Mouse (Mus musculus): ENCODE data around the gene D230025D16Rik.

DNA sequence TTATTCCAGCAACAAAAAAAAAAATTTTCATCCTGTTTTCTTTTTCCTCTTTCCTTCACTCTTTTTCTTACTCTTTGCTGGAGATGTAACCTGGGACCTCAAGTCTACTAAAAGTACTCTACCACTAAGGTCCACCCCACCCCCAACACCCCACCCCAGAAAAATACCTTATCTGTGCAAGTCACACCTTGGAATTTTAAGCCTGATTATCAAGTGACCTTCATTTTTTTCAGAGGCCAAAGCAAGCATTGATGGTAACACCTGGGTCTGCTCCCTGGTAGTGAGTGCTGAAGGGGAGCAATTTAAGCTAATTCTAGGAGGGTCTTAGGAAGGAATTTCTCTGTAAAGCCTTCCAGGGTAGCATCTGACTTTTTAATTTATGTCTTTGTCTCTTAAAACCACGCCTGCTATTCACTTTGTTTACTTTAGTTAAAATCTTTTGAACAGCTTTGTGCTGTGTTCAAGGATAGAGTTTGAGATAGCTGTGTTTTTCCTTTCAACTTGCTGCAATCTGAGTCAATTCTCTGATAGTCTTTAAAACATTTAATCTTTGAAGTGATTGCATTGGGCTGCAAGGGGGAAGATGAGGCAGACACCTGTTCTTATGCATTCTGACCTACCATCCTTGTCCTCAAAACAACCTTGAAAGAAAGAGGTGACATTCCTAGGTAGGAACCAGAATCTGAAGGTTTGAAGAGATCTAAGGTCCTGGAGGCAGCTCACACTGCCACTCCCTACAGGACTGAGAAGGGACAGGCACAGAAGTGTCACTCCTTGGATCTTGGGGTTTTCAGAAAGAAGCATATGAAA lies 8.4 kb downstream of the D230025D16Rik start:
- TF ChIP-seq CTCF (IDR thresholded peaks at IDR 0.05; ENCODE audit: borderline replicate concordance, control insufficient read depth, extremely low read depth, insufficient read depth, low read length, poor library complexity), result no peak
- no peak for TF ChIP-seq POLR2A (IDR thresholded peaks at IDR 0.05; ENCODE audit: control insufficient read depth, extremely low read depth, insufficient read depth, low read length, poor library complexity)
